Mouse (Mus musculus): ENCODE data around the gene Ldhd.

DNA sequence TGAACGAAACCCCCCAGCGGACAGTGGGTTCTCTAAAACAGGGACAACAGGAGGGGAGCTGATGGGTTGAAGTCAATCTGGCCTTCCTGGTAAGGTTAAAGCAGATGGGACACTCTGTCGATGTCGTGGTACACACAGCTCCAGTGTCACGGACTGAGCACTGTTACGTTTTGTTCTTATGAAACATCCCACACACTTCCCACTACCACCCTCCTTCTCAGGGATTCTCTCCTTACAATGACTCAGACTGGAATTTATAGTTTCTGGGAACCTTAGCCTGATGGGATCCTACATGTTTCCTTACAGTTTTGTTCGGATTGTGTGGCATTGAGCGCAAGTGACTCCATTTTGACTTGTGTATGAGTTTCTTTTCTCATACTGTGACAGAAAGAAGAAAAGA lies 1.4 kb upstream of the Ldhd start:
- no peak for TF ChIP-seq CTCF (IDR thresholded peaks at IDR 0.05; ENCODE audit: insufficient read depth, low read length)
- TF ChIP-seq POLR2A (IDR thresholded peaks at IDR 0.05; ENCODE audit: borderline replicate concordance, extremely low read depth, low read depth, low read length): no peak

Measured in lung, adult 2 months (tissue).